Mouse (Mus musculus): ENCODE results near the gene Mycbp2. TPM values are rescaled to one million over a fixed set of nuclear protein-coding genes. Genes with fewer than 3 reads are reported as not detected.

Gene Mycbp2
- polyA plus RNA-seq, 1 experiment from 2014 or later = 78.9 TPM

DNA sequence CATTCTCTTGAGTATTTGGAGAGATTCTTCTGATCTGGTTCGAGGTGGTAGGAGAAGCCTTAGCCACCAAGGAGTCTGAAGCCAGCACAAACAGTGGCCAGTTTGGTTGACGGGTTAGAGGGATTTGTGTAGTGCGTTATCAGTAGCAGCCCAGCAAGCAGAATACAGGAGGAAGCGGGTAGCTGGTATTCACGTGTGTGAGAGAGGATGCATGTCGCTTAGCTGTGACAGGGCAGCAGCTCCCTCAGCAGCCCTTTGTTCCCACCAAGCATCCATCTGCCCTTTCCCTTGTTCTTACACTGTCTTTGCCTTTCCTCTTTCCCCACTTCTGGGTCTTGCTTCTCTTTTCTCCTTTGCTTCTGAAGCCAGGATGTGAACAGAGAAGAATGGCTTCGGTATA is 271.4 kb downstream of the Mycbp2 start:
- no peak overlapping the region for H3K9ac ChIP-seq
- H3K4me3 ChIP-seq (replicated peaks; ENCODE audit: low read length) = no peak overlapping the region
- H3K9me3 ChIP-seq (ENCODE audit: control insufficient read depth, low read length) = no peaks in the 10 kb centered on the region
- no peaks in the 10 kb centered on the region for H3K27me3 ChIP-seq (ENCODE audit: control insufficient read depth, insufficient read depth, low read length)
- H3K4me1 ChIP-seq (replicated peaks; ENCODE audit: control insufficient read depth, insufficient read depth, low read length) = peaks cover 7% of the 10 kb centered on the region
- peaks cover 32% of the 10 kb centered on the region for H3K36me3 ChIP-seq (replicated peaks; ENCODE audit: control insufficient read depth, insufficient read depth)
- H3K4me2 ChIP-seq (replicated peaks) = no peak overlapping the region
- DNase-seq (ENCODE audit: low spot score) (no peak), ATAC-seq (ENCODE audit: low FRiP score) (no peak)
- 74% methylated on average over 7 of the region's 7 CpGs for WGBS
- H3K27ac ChIP-seq = no peak overlapping the region

DNA sequence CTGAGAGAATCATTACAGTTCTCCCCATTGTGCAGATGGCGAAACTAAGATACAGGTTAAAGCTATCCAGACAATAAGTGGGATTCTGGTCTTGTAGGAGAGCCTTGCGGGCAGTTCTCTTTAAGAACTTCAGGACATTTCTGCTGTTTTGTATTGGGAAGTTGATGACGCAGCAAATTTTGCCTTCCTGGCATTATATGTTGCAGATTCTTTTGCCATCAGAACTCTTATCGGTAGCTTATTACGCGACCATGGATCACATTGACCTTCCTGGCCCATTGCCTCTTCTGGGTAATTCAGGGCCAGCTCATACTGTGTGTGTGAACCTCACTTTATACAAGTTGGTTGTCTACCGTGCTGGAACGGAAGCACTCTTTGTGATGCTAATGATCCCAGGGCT is 272.8 kb downstream of the Mycbp2 start:
- no peaks in the 10 kb centered on the region for H3K27me3 ChIP-seq (ENCODE audit: control insufficient read depth, insufficient read depth, low read length)
- ATAC-seq (ENCODE audit: low FRiP score) (no peak), DNase-seq (ENCODE audit: low spot score) (no peak)
- no peak overlapping the region for H3K9ac ChIP-seq
- peaks cover 32% of the 10 kb centered on the region for H3K36me3 ChIP-seq (replicated peaks; ENCODE audit: control insufficient read depth, insufficient read depth)
- H3K4me1 ChIP-seq (replicated peaks; ENCODE audit: control insufficient read depth, insufficient read depth, low read length) = peaks cover 7% of the 10 kb centered on the region
- no peak overlapping the region for H3K27ac ChIP-seq
- H3K4me2 ChIP-seq (replicated peaks) = no peak overlapping the region
- H3K9me3 ChIP-seq (ENCODE audit: control insufficient read depth, low read length) = no peaks in the 10 kb centered on the region
- H3K4me3 ChIP-seq (replicated peaks; ENCODE audit: low read length) = no peak overlapping the region
- WGBS = 77% methylated on average over 8 of the region's 8 CpGs

- Histone ChIP-seq H3K4me3 (replicated peaks; ENCODE audit: low read length) (no peak overlapping the region), H3K9me3 (ENCODE audit: control insufficient read depth, low read length) (no peaks in the 10 kb centered on the region), H3K27ac (no peak overlapping the region), H3K9ac (no peak overlapping the region), H3K27me3 (ENCODE audit: control insufficient read depth, insufficient read depth, low read length) (no peaks in the 10 kb centered on the region), H3K4me2 (replicated peaks) (no peak overlapping the region), H3K36me3 (replicated peaks; ENCODE audit: control insufficient read depth, insufficient read depth) (peaks cover 26% of the 10 kb centered on the region), H3K4me1 (replicated peaks; ENCODE audit: control insufficient read depth, insufficient read depth, low read length) (peaks cover 7% of the 10 kb centered on the region)
- ATAC-seq (ENCODE audit: low FRiP score) (no peak), DNase-seq (ENCODE audit: low spot score) (no peak)
- WGBS = 93% methylated on average over 4 of the region's 4 CpGs
Measured at GRCm38 (mm10) chr14:103072731-103073130, 273.9 kb downstream of the Mycbp2 start.

GRCm38 (mm10) chr14:103071471-103071870 is 275.1 kb downstream of the Mycbp2 start:
- Histone ChIP-seq H3K9me3 (ENCODE audit: control insufficient read depth, low read length) (no peaks in the 10 kb centered on the region), H3K4me2 (replicated peaks) (no peak overlapping the region), H3K36me3 (replicated peaks; ENCODE audit: control insufficient read depth, insufficient read depth) (peaks cover 15% of the 10 kb centered on the region; the same call in 1 of the 2 replicates), H3K4me1 (replicated peaks; ENCODE audit: control insufficient read depth, insufficient read depth, low read length) (peaks cover 7% of the 10 kb centered on the region), H3K9ac (no peak overlapping the region), H3K4me3 (replicated peaks; ENCODE audit: low read length) (no peak overlapping the region), H3K27ac (no peak overlapping the region), H3K27me3 (ENCODE audit: control insufficient read depth, insufficient read depth, low read length) (no peaks in the 10 kb centered on the region)
- DNase-seq (ENCODE audit: low spot score) = no peak
- 93% methylated on average over 12 of the region's 12 CpGs for WGBS
- no peak for ATAC-seq (ENCODE audit: low FRiP score)

- H3K27me3 ChIP-seq (ENCODE audit: control insufficient read depth, insufficient read depth, low read length) = no peaks in the 10 kb centered on the region
- H3K4me3 ChIP-seq (replicated peaks; ENCODE audit: low read length) = peak overlapping the region; percentile 69
- no peaks in the 10 kb centered on the region for H3K9me3 ChIP-seq (ENCODE audit: control insufficient read depth, low read length)
- ATAC-seq (ENCODE audit: low FRiP score) (no peak), DNase-seq (ENCODE audit: low spot score) (no peak)
- peak overlapping the region; percentile 73 for H3K9ac ChIP-seq
- no peak overlapping the region for H3K27ac ChIP-seq
- H3K36me3 ChIP-seq (replicated peaks; ENCODE audit: control insufficient read depth, insufficient read depth) = peaks cover 11% of the 10 kb centered on the region; the same call in 1 of the 2 replicates
- H3K4me2 ChIP-seq (replicated peaks) = peak overlapping the region; percentile 69
- 4% methylated on average over 10 of the region's 10 CpGs for WGBS
- H3K4me1 ChIP-seq (replicated peaks; ENCODE audit: control insufficient read depth, insufficient read depth, low read length) = peaks cover 7% of the 10 kb centered on the region
Measured at GRCm38 (mm10) chr14:103070790-103071189, 275.8 kb downstream of the Mycbp2 start.

- peak within 1 kb of the TSS; percentile 69 for H3K4me2 ChIP-seq (replicated peaks)
- peak; percentile 96 for ATAC-seq (ENCODE audit: low FRiP score)
- H3K4me1 ChIP-seq (replicated peaks; ENCODE audit: control insufficient read depth, insufficient read depth, low read length) = peaks cover 7% of the 10 kb centered on the region
- H3K4me3 ChIP-seq (replicated peaks; ENCODE audit: low read length) = peak within 1 kb of the TSS; percentile 69
- under 1% methylated on average over 65 of the region's 65 CpGs for WGBS
- no peaks in the 10 kb centered on the region for H3K27me3 ChIP-seq (ENCODE audit: control insufficient read depth, insufficient read depth, low read length)
- H3K9me3 ChIP-seq (ENCODE audit: control insufficient read depth, low read length) = no peaks in the 10 kb centered on the region
- peak within 1 kb of the TSS; percentile 75 for H3K27ac ChIP-seq
- H3K36me3 ChIP-seq (replicated peaks; ENCODE audit: control insufficient read depth, insufficient read depth) = peaks cover 11% of the 10 kb centered on the region; the same call in 1 of the 2 replicates
- H3K9ac ChIP-seq = peak within 1 kb of the TSS; percentile 73
- DNase-seq (ENCODE audit: low spot score) = peak; percentile 93
Measured at GRCm38 (mm10) chr14:103069864-103070611, 276.6 kb downstream of the Mycbp2 start, which contains the start of gene Cln5. Gene Cln5, plus strand, starts transcription at chr14:103070216.

GRCm38 (mm10) chr14:103069465-103069863 is 277.1 kb downstream of the Mycbp2 start:
- no peak; the same call in 1 of the 2 replicates for ATAC-seq (ENCODE audit: low FRiP score)
- WGBS = 11% methylated on average over 12 of the region's 12 CpGs

GRCm38 (mm10) chr14:103065294-103066167 is 281.1 kb downstream of the Mycbp2 start:
- WGBS = 12% methylated on average over 10 of the region's 10 CpGs

More at GRCm38 (mm10) chr14:103069465-103069863, 277.1 kb downstream of the Mycbp2 start:
- no peaks in the 10 kb centered on the region for H3K27me3 ChIP-seq (ENCODE audit: control insufficient read depth, insufficient read depth, low read length)
- peaks cover 7% of the 10 kb centered on the region for H3K4me1 ChIP-seq (replicated peaks; ENCODE audit: control insufficient read depth, insufficient read depth, low read length)
- H3K4me2 ChIP-seq (replicated peaks) = peak overlapping the region; percentile 69
- peak overlapping the region; percentile 73 for H3K9ac ChIP-seq
- H3K36me3 ChIP-seq (replicated peaks; ENCODE audit: control insufficient read depth, insufficient read depth) = peaks cover 11% of the 10 kb centered on the region; the same call in 1 of the 2 replicates
- no peaks in the 10 kb centered on the region for H3K9me3 ChIP-seq (ENCODE audit: control insufficient read depth, low read length)
- H3K4me3 ChIP-seq (replicated peaks; ENCODE audit: low read length) = peak overlapping the region; percentile 69
- no peak for DNase-seq (ENCODE audit: low spot score)
- peak overlapping the region; percentile 75 for H3K27ac ChIP-seq

More at GRCm38 (mm10) chr14:103065294-103066167, 281.1 kb downstream of the Mycbp2 start:
- Histone ChIP-seq H3K27ac (no peak overlapping the region), H3K27me3 (ENCODE audit: control insufficient read depth, insufficient read depth, low read length) (no peaks in the 10 kb centered on the region), H3K4me1 (replicated peaks; ENCODE audit: control insufficient read depth, insufficient read depth, low read length) (peaks cover 1% of the 10 kb centered on the region; the same call in 1 of the 2 replicates), H3K9me3 (ENCODE audit: control insufficient read depth, low read length) (no peaks in the 10 kb centered on the region), H3K9ac (no peak overlapping the region), H3K36me3 (replicated peaks; ENCODE audit: control insufficient read depth, insufficient read depth) (no peaks in the 10 kb centered on the region), H3K4me3 (replicated peaks; ENCODE audit: low read length) (no peak overlapping the region), H3K4me2 (replicated peaks) (no peak overlapping the region)
- ATAC-seq (ENCODE audit: low FRiP score) (no peak), DNase-seq (ENCODE audit: low spot score) (peak; percentile 87)

Data from hindbrain, embryonic 14.5 days (tissue).